Mouse (Mus musculus) cortical plate, adult 2 months (tissue): ENCODE measurements around the gene Creb3l1.

Experiments
- CTCF ChIP-seq: fragments of 200-500 bp; IDR thresholded peaks from 2 replicates; pipeline ENCODE4 v1.5.1; 2011; ENCODE audit warnings: mild to moderate bottlenecking, control low read depth, low read length; ENCODE audit not compliant: insufficient read depth; ENCODE audit errors: extremely low read depth
- POLR2A ChIP-seq: fragments of 200-500 bp; IDR thresholded peaks from 2 replicates; pipeline ENCODE4 v1.6.1; 2011; ENCODE audit warnings: mild to moderate bottlenecking, low read length, control low read depth; ENCODE audit not compliant: insufficient read depth; ENCODE audit errors: extremely low read depth

- no peak for TF ChIP-seq POLR2A
- TF ChIP-seq CTCF, result no peak
These were observed 9.4 kb downstream of the Creb3l1 start for GRCm38 (mm10) chr2:92014891-92015290.
